Mouse (Mus musculus) CD4-positive, CD25-positive, alpha-beta regulatory T cell, adult 2 months (primary cell): ENCODE data around the gene Tmem117.

Experiments
- DNase-seq: peaks from one replicate; pipeline ENCODE4 v3.0.0-alpha.2; 2012; ENCODE audit warnings: low read depth, low spot score

Tmem117 gene

GRCm38 (mm10) chr15:94648430-94648829 lies 19.4 kb downstream of the Tmem117 start:
- no peak for DNase-seq

- no peak for DNase-seq
Observed at GRCm38 (mm10) chr15:94649071-94649765, 20.2 kb downstream of the Tmem117 start.

- no peak for DNase-seq
Observed at GRCm38 (mm10) chr15:94649766-94650120, 20.7 kb downstream of the Tmem117 start.

GRCm38 (mm10) chr15:94651350-94651749 lies 22.3 kb downstream of the Tmem117 start:
- DNase-seq = no peak

- no peak for DNase-seq
Observed at GRCm38 (mm10) chr15:94651969-94652842, 23.2 kb downstream of the Tmem117 start.

GRCm38 (mm10) chr15:94652843-94653206 lies 23.8 kb downstream of the Tmem117 start:
- DNase-seq = no peak

GRCm38 (mm10) chr15:94655811-94656323 lies 26.8 kb downstream of the Tmem117 start:
- DNase-seq = no peak

- no peak for DNase-seq
Observed at GRCm38 (mm10) chr15:94657882-94658281, 28.9 kb downstream of the Tmem117 start.

GRCm38 (mm10) chr15:94658392-94659111 lies 29.5 kb downstream of the Tmem117 start:
- no peak for DNase-seq

- no peak for DNase-seq
Observed at GRCm38 (mm10) chr15:94659112-94659437, 30.0 kb downstream of the Tmem117 start.

GRCm38 (mm10) chr15:94660913-94661312 lies 31.9 kb downstream of the Tmem117 start:
- DNase-seq = no peak

GRCm38 (mm10) chr15:94661398-94661797 lies 32.4 kb downstream of the Tmem117 start:
- peak; percentile 60 for DNase-seq

GRCm38 (mm10) chr15:94664612-94665011 lies 35.6 kb downstream of the Tmem117 start:
- no peak for DNase-seq

- DNase-seq = no peak
Observed at GRCm38 (mm10) chr15:94681135-94681534, 52.1 kb downstream of the Tmem117 start.

GRCm38 (mm10) chr15:94684269-94684668 lies 55.2 kb downstream of the Tmem117 start:
- DNase-seq = no peak

- DNase-seq = no peak
Observed at GRCm38 (mm10) chr15:94687176-94687575, 58.1 kb downstream of the Tmem117 start.

GRCm38 (mm10) chr15:94687629-94688028 lies 58.6 kb downstream of the Tmem117 start:
- DNase-seq = no peak

- DNase-seq = no peak
Observed at GRCm38 (mm10) chr15:94689195-94689883, 60.3 kb downstream of the Tmem117 start.

- no peak for DNase-seq
Observed at GRCm38 (mm10) chr15:94689884-94690231, 60.8 kb downstream of the Tmem117 start.

GRCm38 (mm10) chr15:94722759-94723158 lies 93.7 kb downstream of the Tmem117 start:
- no peak for DNase-seq

- DNase-seq = no peak
Observed at GRCm38 (mm10) chr15:94732104-94732503, 103.1 kb downstream of the Tmem117 start.

- peak; percentile 15 for DNase-seq
Observed at GRCm38 (mm10) chr15:94769227-94769626, 140.2 kb downstream of the Tmem117 start.
